Mouse (Mus musculus): ENCODE results near the gene Jpt2.

Jpt2 gene

GRCm38 (mm10) chr17:24960135-24960851 lies at the start of gene Jpt2:
Gene Jpt2 (minus strand): TSS chr17:24960689.
- in situ Hi-C loops (cut with MboI, MseI): no loop called here

- in situ Hi-C loops (cut with MboI, MseI): no loop called here
Measured at GRCm38 (mm10) chr17:25007480-25007879, 47.0 kb upstream of the Jpt2 start.

GRCm38 (mm10) chr17:25005102-25005501 lies 44.6 kb upstream of the Jpt2 start:
- in situ Hi-C loops (cut with MboI, MseI): no loop called here

GRCm38 (mm10) chr17:24994721-24995120 lies 34.2 kb upstream of the Jpt2 start:
- in situ Hi-C loops (cut with MboI, MseI): no loop called here

- in situ Hi-C loops (cut with MboI, MseI): no loop called here
Measured at GRCm38 (mm10) chr17:24987221-24987620, 26.7 kb upstream of the Jpt2 start.

- in situ Hi-C loops (cut with MboI, MseI): no loop called here
Measured at GRCm38 (mm10) chr17:24960852-24961715, 595 bp upstream of the Jpt2 start.

- in situ Hi-C loops (cut with MboI, MseI): no loop called here
Measured at GRCm38 (mm10) chr17:24959371-24959770, 1.1 kb downstream of the Jpt2 start.

GRCm38 (mm10) chr17:24953291-24953690 lies 7.2 kb downstream of the Jpt2 start:
- in situ Hi-C loops (cut with MboI, MseI): no loop called here

- in situ Hi-C loops (cut with MboI, MseI): no loop called here
Measured at GRCm38 (mm10) chr17:24950671-24951070, 9.8 kb downstream of the Jpt2 start.

- in situ Hi-C loops (cut with MboI, MseI): loop anchor here (25.0 kb wide), 1 partner anchor 1136 kb away; no protein-coding TSS in a partner anchor
Measured at GRCm38 (mm10) chr17:24948204-24948603, 12.3 kb downstream of the Jpt2 start.

- in situ Hi-C loops (cut with MboI, MseI): loop anchor here (25.0 kb wide), 1 partner anchor 1131 kb away; no protein-coding TSS in a partner anchor
Measured at GRCm38 (mm10) chr17:24943589-24943988, 16.9 kb downstream of the Jpt2 start.

GRCm38 (mm10) chr17:24943036-24943435 lies 17.5 kb downstream of the Jpt2 start:
- in situ Hi-C loops (cut with MboI, MseI): loop anchor here (25.0 kb wide), 1 partner anchor 1131 kb away; no protein-coding TSS in a partner anchor

- in situ Hi-C loops (cut with MboI, MseI): loop anchor here (25.0 kb wide), 1 partner anchor 1130 kb away; no protein-coding TSS in a partner anchor
Measured at GRCm38 (mm10) chr17:24942453-24942852, 18.0 kb downstream of the Jpt2 start.

GRCm38 (mm10) chr17:24937266-24937665 lies 23.2 kb downstream of the Jpt2 start:
- in situ Hi-C loops (cut with MboI, MseI): loop anchor here (25.0 kb wide), 1 partner anchor 1125 kb away; no protein-coding TSS in a partner anchor

- in situ Hi-C loops (cut with MboI, MseI): loop anchor here (25.0 kb wide), 1 partner anchor 1124 kb away; no protein-coding TSS in a partner anchor
Measured at GRCm38 (mm10) chr17:24936259-24937237, 23.9 kb downstream of the Jpt2 start, which contains the start of gene Mapk8ip3. Gene Mapk8ip3 (minus strand): TSS chr17:24936977.

GRCm38 (mm10) chr17:24935666-24936065 lies 24.8 kb downstream of the Jpt2 start:
- in situ Hi-C loops (cut with MboI, MseI): loop anchor here (25.0 kb wide), 1 partner anchor 1123 kb away; no protein-coding TSS in a partner anchor

GRCm38 (mm10) chr17:24934926-24935325 lies 25.6 kb downstream of the Jpt2 start:
- in situ Hi-C loops (cut with MboI, MseI): loop anchor here (25.0 kb wide), 1 partner anchor 1123 kb away; no protein-coding TSS in a partner anchor

GRCm38 (mm10) chr17:24933163-24933562 lies 27.3 kb downstream of the Jpt2 start:
- in situ Hi-C loops (cut with MboI, MseI): loop anchor here (25.0 kb wide), 1 partner anchor 1121 kb away; no protein-coding TSS in a partner anchor

GRCm38 (mm10) chr17:24932431-24932830 lies 28.1 kb downstream of the Jpt2 start:
- in situ Hi-C loops (cut with MboI, MseI): loop anchor here (25.0 kb wide), 1 partner anchor 1120 kb away; no protein-coding TSS in a partner anchor

GRCm38 (mm10) chr17:24929506-24929905 lies 31.0 kb downstream of the Jpt2 start:
- in situ Hi-C loops (cut with MboI, MseI): loop anchor here (25.0 kb wide), 1 partner anchor 1117 kb away; no protein-coding TSS in a partner anchor

- in situ Hi-C loops (cut with MboI, MseI): no loop called here
Measured at GRCm38 (mm10) chr17:24923246-24923645, 37.2 kb downstream of the Jpt2 start.
